Mouse (Mus musculus) G1E (cell line): ENCODE measurements around the gene Wwp2.

Source experiments
- CTCF ChIP-seq: IDR thresholded peaks from 2 replicates; pipeline ENCODE4 v1.5.1; 2012; ENCODE audit warnings: low read depth, low read length, inconsistent platforms, mixed read lengths
- GATA1 ChIP-seq: IDR thresholded peaks from 2 replicates; pipeline ENCODE4 v1.6.1; 2012; ENCODE audit warnings: borderline replicate concordance, low read length, inconsistent platforms, mixed read lengths
- GATA2 ChIP-seq: IDR thresholded peaks from 2 replicates; pipeline ENCODE4 v1.6.1; 2012; ENCODE audit warnings: low read depth, low read length, inconsistent platforms, borderline replicate concordance
- POLR2AphosphoS5 ChIP-seq: IDR thresholded peaks from 2 replicates; pipeline ENCODE4 v1.6.1; 2012; ENCODE audit warnings: low read depth, low read length, inconsistent platforms; ENCODE audit not compliant: insufficient replicate concordance
- TAL1 ChIP-seq: conservative IDR thresholded peaks from 2 replicates; pipeline ENCODE4 v1.6.1; 2012; ENCODE audit warnings: low read depth, low read length, inconsistent platforms, mixed read lengths

DNA sequence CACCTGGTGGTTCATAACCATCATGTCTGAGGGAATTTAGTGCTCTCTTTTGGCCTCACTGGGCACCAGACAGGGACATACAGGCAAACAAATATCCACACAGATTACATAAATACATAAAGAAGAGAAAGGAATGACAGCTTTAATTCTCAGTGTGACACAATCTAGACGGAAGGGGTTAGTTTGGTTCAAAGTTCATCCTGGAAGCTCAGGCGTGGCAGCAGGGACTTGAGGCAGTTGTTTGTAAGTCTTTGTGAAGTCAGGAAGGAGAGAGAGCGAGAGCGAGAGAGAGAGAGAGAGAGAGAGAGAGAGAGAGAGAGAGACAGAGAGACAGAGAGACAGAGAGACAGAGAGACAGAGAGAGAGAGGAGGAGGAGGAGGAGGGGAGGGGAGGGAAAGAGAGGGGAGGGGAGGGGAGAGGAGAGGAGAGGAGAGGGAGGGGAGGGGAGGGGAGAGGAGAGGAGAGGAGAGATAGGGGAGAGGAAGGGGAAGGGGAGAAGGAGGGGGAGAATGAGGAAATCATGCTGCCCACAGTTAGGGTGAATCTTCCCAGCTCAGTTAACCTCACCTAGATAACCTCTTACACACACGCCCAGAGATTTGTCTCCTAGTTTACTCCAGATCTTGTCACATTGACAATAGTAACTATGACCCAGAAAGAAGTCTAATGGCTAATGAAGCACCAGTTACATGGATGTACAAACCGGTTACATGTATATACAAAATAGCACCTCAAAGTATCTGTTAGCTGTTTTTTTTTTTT is 158.0 kb downstream of the Wwp2 start:
- TF ChIP-seq CTCF (no peak), POLR2AphosphoS5 (no peak), GATA1 (no peak), TAL1 (no peak), GATA2 (no peak)
